Mouse (Mus musculus) right cerebral cortex, postnatal 25 days (tissue): ENCODE results near the gene Ryr3.

Experiments used
- DNase-seq: peaks from one replicate; pipeline ENCODE4 v3.0.0; 2022

Gene Ryr3

DNA sequence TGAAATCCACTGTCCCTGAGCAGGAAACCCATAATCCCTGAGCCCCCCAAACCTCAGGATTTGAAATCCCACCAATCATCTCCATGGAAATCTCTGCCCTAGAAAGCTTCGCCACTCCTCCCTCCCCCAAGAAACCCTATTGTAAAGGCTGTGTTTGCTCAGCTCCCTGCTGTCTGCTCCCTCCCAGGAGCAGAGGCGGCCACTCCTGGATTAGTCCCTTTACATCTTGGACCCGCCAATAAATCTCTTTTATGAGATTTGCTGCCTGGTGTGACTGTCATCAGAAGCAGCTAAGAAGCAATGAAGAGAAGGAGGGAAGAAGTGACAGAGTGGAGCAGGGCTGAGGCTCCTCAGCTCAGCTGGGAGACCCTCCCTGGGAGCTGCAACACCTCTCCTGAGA is 599.7 kb downstream of the Ryr3 start:
- DNase-seq, result no peak

DNA sequence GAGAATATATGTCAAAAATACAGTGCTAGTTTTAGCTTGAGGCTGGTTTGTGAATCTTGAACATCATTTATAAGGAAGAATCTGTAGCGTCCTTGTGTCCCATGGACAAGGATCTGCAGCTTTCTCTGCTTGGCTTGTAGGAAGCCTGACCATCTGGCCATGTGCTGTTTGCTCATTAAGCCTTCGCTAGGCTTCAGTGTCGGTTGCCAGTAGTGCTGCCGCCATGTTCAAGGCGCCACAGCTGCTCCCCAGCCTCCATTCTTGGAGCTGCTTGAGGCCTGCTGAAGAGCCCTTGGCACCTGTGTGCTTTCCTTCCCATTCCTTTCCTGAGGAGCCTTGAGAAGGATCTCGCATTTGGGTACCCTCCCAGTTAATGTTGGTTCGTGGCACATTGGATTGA is 602.5 kb downstream of the Ryr3 start:
- no peak for DNase-seq

DNA sequence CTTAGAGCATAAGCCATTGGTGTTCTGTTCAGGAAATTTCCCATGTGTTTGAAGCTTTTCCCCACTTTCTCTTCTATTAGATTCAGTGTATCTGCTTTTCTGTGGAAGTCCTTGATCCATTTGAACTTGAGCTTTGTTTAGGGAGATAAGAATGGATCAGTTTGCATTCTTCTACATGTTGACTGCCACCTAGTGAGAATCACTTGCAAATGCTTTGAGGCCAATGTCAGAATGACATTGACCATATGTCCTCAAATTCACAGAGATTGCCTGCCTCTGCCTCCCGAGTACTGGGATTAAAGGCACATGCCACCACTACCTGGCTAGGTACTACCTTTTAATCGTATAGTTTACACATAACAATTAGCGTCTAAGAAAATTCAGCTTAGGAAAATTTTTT is 604.3 kb downstream of the Ryr3 start:
- no peak for DNase-seq

DNA sequence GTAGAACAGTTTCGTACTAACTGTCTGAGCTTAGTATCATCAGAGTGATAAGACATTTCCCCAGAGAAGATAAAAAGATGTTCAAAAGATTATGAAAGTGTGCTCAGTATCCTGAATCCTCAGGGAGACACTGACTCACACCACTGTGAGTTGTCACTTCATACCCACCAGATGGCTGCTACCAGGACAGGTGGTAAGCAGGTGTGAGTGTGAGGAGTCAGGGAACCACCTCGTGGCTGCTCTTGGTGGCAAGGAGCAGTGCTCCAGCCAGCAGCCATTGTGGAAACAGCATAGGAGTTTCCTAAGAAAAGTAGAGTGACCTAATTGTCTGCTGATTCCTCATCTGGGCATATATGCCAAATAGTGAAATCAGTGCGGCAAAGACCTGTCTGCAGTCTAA is 610.4 kb downstream of the Ryr3 start:
- peak; percentile 18 for DNase-seq

DNA sequence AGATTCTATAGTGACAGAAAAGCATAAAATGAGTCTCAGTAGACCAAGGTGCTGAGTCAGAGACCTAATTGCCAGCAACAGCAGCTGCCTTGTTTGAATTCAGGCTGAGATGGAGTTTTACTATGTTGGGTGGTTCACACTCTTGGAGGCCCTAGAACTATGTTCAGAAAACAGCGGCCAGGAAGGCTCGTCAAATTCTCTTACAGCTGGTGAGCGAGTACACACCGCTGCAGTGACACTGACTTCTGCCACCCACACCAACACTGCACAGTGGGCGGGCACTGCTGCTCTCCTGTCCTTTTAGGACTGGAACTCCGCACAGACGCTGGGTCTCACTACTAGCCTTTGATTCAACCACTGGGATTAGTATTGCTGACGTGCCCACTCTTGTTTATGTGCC is 614.4 kb downstream of the Ryr3 start:
- peak; percentile 22 for DNase-seq

DNA sequence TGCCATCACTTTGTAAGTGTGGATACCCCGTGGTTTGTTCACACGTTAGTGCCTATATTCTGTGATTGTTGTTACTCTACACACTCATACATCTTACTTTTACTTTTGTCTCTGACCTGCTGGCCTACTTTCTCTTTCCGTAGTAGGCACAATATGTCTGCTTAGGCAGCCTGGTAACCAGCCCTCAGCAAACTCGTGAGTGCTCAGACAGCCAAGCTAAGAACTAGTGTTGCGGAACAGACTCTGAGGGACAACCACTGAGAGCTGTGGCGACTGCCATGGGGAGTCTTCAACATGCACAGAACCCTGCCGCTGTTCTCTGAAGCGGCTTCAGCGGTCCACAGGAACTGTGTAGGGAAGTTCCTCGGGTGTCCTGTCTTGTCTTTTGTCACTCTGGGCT is 616.7 kb downstream of the Ryr3 start:
- DNase-seq, result no peak

DNA sequence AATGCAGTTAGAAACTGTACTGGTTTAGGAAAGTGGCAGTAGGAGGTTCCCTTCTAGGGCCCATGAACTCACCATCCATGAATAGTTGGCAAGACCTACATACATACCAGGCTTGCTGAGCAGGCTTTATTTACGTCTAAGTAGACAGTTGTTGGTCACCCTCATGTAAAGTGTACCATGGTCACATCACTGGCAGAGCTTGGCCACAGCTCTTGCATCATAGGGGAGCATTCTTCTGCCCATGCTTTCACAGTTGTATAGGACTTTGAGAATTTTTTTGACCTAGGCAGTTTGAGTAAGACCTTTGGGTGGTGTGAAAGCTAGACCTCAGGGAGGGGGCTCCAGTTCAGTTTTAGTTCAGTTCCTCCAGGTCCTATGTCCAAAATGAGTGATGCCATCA is 619.8 kb downstream of the Ryr3 start:
- no peak for DNase-seq

DNA sequence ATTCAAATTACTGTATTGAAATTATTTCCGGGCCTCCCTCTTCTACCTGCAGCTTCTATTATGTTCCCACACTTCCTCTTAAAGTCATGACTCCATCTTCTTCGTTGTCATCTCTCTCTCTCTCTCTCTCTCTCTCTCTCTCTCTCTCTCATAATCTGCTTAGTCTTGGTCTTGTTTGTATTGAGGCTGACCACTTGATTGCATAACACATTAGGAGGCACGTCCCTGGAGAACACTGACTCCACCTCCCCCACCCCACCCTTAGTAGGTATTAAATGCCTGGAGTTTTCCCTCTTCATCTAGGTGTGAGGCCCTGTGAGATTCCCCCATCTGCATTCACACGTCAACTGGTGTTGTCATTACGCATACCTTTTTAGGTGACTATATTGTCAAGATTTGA is 620.5 kb downstream of the Ryr3 start:
- no peak for DNase-seq

DNA sequence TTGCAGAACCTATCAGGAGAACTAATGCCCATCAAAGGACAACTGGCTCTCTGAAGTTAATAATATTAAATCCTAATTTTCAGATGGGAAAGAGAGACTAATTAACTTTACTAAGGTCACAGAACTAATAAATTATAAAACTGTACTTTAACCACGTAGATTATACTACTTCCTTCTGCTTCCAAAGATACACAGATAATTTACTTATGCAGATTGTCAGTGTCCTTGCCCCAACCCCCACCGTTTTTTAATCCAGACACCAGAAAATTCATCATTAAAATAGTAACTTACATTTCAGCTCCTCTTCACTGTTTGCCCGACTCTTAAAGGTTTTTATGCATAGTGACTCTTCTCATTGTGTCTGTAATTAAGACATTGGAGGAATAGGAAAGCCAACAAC is 621.1 kb downstream of the Ryr3 start:
- no peak for DNase-seq

DNA sequence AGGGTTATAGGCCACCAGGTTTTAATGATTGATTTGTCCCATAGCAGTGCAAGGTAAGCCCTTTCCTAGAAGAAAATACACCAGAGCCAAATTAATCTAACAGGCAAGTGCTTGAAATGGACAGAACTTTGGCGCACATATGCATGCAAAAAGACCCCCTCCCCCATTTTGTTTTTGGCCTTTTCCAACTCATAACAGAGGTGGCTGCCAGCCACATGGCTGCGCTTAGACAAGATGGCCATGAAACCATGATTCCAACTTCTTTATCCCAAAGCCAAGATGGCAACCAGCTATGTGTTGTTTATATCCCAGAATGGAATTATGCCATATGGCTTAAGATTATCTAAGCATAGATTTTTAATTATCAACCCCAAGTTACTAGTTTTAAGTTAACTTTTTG is 623.1 kb downstream of the Ryr3 start:
- no peak for DNase-seq

DNA sequence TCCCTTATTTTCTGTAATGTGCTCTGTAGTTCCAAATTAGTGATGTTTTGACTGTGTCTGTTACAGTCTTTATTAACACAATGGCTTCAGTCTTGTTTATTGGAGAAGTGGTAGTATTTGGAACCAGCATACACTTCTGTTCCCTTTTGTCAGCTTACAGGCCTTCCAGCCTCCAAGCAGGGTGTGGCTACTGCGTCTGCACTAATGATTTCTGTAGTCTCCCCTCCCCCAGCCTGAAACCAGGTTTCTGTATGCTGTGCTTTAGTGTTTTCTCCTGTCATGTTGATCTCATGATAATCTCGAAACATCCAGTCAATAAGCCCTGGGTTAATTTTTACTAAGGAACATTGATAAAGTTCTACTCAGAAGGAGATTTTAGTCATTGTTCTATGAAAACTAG is 623.6 kb downstream of the Ryr3 start:
- no peak for DNase-seq

DNA sequence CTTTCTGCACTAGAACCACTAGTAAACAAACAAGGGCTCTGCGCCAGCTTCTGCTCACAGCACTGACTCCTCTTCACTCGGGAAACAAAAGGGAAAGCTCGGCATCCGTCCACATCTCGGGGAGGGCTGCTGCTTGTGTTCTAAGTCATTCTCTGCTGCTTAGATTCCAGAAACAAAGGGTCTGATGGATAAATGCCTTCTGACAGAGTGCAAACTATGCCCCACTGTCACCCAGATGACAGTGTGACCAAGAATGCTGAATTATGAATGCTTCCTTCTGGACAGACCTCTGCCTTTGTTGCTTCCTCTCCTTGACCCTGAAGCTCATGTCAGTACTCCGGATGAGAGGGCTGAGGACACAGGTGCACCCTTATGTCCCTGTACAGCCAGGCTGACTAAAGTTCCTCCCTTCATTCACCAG is 625.4 kb downstream of the Ryr3 start:
- no peak for DNase-seq

DNA sequence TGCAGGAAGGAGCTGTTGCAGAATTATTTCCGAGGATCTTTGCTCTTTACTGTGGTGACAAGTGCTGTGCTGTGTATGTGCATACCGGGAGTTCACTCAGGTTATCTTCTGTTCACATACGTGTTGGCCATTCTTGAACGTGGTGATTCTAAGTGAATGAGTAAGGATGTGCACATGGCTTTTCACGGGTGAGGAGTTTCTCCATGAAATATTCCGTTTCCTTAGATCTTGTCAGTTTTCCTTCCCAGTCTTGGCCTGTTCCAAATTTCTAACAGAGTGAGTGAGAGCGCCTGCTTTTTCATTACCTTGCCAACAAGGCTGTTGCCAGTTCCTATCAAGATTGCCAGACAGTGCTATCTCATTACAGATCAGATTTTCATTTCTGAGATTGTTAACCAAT is 625.9 kb downstream of the Ryr3 start:
- no peak for DNase-seq
